Mouse (Mus musculus) heart, adult 2 months (tissue): ENCODE measurements at regions not wholly inside any gene's neighbourhood (a gene's known extent, or its start where the extent isn't known, plus 50 kb on each side); places are given as distances from the start of the nearest gene placed in this dataset.

Experiments used
- DNase-seq, 2 experiments: peaks; one replicate each; pipeline ENCODE4 v3.0.0; 2021
- H3K27ac ChIP-seq: fragments of 200-600 bp; 2 replicates; pipeline ENCODE4 v1.8.1; 2022
- H3K27me3 ChIP-seq: fragments of 200-500 bp; 2 replicates; pipeline ENCODE4 v1.6.1; 2012; ENCODE audit warnings: mild to moderate bottlenecking, low read length, inconsistent platforms, mixed read lengths; ENCODE audit not compliant: control insufficient read depth, insufficient read depth
- H3K36me3 ChIP-seq: fragments of 200-500 bp; 2 replicates; pipeline ENCODE4 v1.6.1; 2012; ENCODE audit warnings: low read length, inconsistent platforms; ENCODE audit not compliant: control insufficient read depth, insufficient read depth
- H3K4me1 ChIP-seq: fragments of 200-500 bp; 2 replicates; pipeline ENCODE4 v1.6.1; 2011; ENCODE audit warnings: low read length; ENCODE audit not compliant: control insufficient read depth, insufficient read depth
- H3K4me3 ChIP-seq: fragments of 200-600 bp; 2 replicates; pipeline ENCODE4 v1.8.1; 2022
- H3K79me2 ChIP-seq: fragments of 200-500 bp; replicated peaks from 2 replicates; pipeline ENCODE4 v1.6.1; 2012; ENCODE audit warnings: mild to moderate bottlenecking, inconsistent platforms, low read length, moderate library complexity, mixed read lengths; ENCODE audit not compliant: control insufficient read depth, insufficient read depth
- H3K9ac ChIP-seq: fragments of 200-500 bp; 2 replicates; pipeline ENCODE4 v1.6.1; 2012; ENCODE audit warnings: low read depth, mild to moderate bottlenecking, control low read depth, inconsistent platforms, low read length, mixed read lengths
- CTCF ChIP-seq: fragments of 200-600 bp; IDR thresholded peaks from 2 replicates; pipeline ENCODE4 v1.8.1; 2022; ENCODE audit warnings: antibody characterized with exemption, mild to moderate bottlenecking, moderate library complexity
- EP300 ChIP-seq: fragments of 200-500 bp; IDR thresholded peaks from 2 replicates; pipeline ENCODE4 v1.6.1; 2011; ENCODE audit warnings: low read depth, low read length, control low read depth; ENCODE audit not compliant: insufficient read depth
- POLR2A ChIP-seq: fragments of 200-500 bp; IDR thresholded peaks from 2 replicates; pipeline ENCODE4 v1.6.1; 2011; ENCODE audit warnings: mild to moderate bottlenecking, low read depth, low read length, control low read depth; ENCODE audit not compliant: insufficient read depth
- WGBS: fragments of 180-500 bp; shearing (Covaris S2); methylation state at CpG from one replicate; pipeline ENCODE4 v1.1.7; 2018; 5-methylcytosine and 5-hydroxymethylcytosine counted together
- intact Hi-C: fragments of 180-260 bp; cut with DNase I; formaldehyde crosslinking; loops from one replicate; pipeline ENCODE4 v1.15.1; 2025

DNA sequence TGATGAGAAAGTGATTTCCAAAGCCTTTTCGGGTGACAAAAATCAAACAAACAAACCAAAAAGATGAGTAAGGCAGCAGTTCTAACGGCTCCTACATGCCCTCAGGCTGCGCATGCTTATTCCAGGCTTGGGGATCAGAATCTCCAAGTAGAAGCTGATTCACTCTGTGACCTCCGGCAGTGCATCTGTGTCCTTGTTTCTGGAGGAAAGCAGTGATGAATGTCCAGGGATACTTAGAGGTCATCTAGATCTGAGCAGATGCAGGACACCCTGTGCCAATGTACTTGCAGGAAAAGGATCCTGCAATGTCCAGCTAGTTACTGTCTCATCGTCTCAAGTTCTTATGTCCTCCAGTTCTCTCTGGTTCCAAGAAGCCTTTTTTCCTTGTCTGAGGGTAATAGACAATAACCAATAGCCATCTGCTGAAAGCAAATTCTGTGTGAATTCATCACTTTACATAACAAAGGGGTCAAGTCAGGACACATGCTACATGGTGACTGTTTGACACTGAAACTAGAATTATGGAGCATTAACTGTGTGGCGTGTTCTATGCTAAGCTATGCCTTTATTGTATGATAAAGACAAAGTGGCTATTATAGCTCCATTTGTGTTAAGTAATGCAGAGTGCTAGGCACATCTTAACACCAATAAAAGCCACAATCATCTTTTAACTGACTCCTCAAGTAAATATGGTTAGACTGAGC lies 143.6 kb upstream of the Gm9747 start:
- Histone ChIP-seq H3K4me3 (no peak overlapping the region), H3K27ac (no peak overlapping the region), H3K9ac (no peak overlapping the region), H3K4me1 (peaks cover 1% of the 10 kb centered on the region; the same call in 1 of the 2 replicates), H3K79me2 (no peaks in the 10 kb centered on the region), H3K27me3 (no peaks in the 10 kb centered on the region), H3K36me3 (no peaks in the 10 kb centered on the region; the same call in 1 of the 2 replicates)
- intact Hi-C loops = no loop called here
- DNase-seq = no peak
- TF ChIP-seq CTCF = no peak
- TF ChIP-seq EP300 = no peak
- no peak for TF ChIP-seq POLR2A
- 75% methylated on average over 6 of the region's 6 CpGs for WGBS

- WGBS = 84% methylated on average over 2 of the region's 2 CpGs
- H3K27me3 ChIP-seq = no peaks in the 10 kb centered on the region
- no peaks in the 10 kb centered on the region for H3K79me2 ChIP-seq
- H3K9ac ChIP-seq = no peak overlapping the region
- no peak for TF ChIP-seq EP300
- H3K4me3 ChIP-seq = no peak overlapping the region
- intact Hi-C loops = loop anchor here (5.0 kb wide), 1 partner anchor 197 kb away; the partner anchor contains the start of gene Irs1
- DNase-seq = no peak
- H3K36me3 ChIP-seq = no peaks in the 10 kb centered on the region; the same call in 1 of the 2 replicates
- peaks cover 1% of the 10 kb centered on the region; the same call in 1 of the 2 replicates for H3K4me1 ChIP-seq
- no peak overlapping the region for H3K27ac ChIP-seq
These were observed 137.8 kb upstream of the Gm9747 start for GRCm38 (mm10) chr1:82095101-82095500.

GRCm38 (mm10) chr1:82106756-82107155 lies 126.2 kb upstream of the Gm9747 start:
- Histone ChIP-seq H3K27me3 (no peaks in the 10 kb centered on the region), H3K4me3 (no peak overlapping the region), H3K4me1 (no peaks in the 10 kb centered on the region), H3K79me2 (no peaks in the 10 kb centered on the region), H3K27ac (no peak overlapping the region), H3K9ac (no peak overlapping the region), H3K36me3 (no peaks in the 10 kb centered on the region; the same call in 1 of the 2 replicates)
- no peak for TF ChIP-seq POLR2A
- no peak for TF ChIP-seq CTCF
- TF ChIP-seq EP300 = no peak
- WGBS = 87% methylated on average over 5 of the region's 5 CpGs
- intact Hi-C loops = no loop called here
- no peak for DNase-seq

- intact Hi-C loops = no loop called here
- H3K27ac ChIP-seq = no peak overlapping the region
- no peak for DNase-seq
- WGBS = 91% methylated on average over 1 of the region's 1 CpGs
- H3K27me3 ChIP-seq = no peaks in the 10 kb centered on the region
- no peak for TF ChIP-seq EP300
- TF ChIP-seq POLR2A = no peak
- TF ChIP-seq CTCF = no peak
- H3K79me2 ChIP-seq = no peaks in the 10 kb centered on the region
- H3K4me1 ChIP-seq = no peaks in the 10 kb centered on the region
- H3K36me3 ChIP-seq = no peaks in the 10 kb centered on the region; the same call in 1 of the 2 replicates
- H3K9ac ChIP-seq = no peak overlapping the region
- H3K4me3 ChIP-seq = no peak overlapping the region
These were observed 122.8 kb upstream of the Gm9747 start for GRCm38 (mm10) chr1:82110071-82110635.

- TF ChIP-seq POLR2A (no peak), CTCF (no peak), EP300 (no peak)
- H3K9ac ChIP-seq = no peak overlapping the region
- no peaks in the 10 kb centered on the region for H3K4me1 ChIP-seq
- H3K27me3 ChIP-seq = no peaks in the 10 kb centered on the region
- DNase-seq = no peak
- H3K27ac ChIP-seq = no peak overlapping the region
- intact Hi-C loops = no loop called here
- H3K79me2 ChIP-seq = no peaks in the 10 kb centered on the region
- H3K36me3 ChIP-seq = no peaks in the 10 kb centered on the region; the same call in 1 of the 2 replicates
- 38% methylated on average over 5 of the region's 5 CpGs for WGBS
- H3K4me3 ChIP-seq = no peak overlapping the region
These were observed 120.5 kb upstream of the Gm9747 start for GRCm38 (mm10) chr1:82112401-82112800.

GRCm38 (mm10) chr1:82124503-82124902 lies 108.4 kb upstream of the Gm9747 start:
- H3K27me3 ChIP-seq = no peaks in the 10 kb centered on the region
- no peaks in the 10 kb centered on the region for H3K79me2 ChIP-seq
- H3K4me1 ChIP-seq = no peaks in the 10 kb centered on the region; the same call in 1 of the 2 replicates
- H3K36me3 ChIP-seq = no peaks in the 10 kb centered on the region
- H3K4me3 ChIP-seq = no peak overlapping the region
- WGBS = 29% methylated on average over 5 of the region's 5 CpGs
- no peak for DNase-seq
- no peak overlapping the region for H3K27ac ChIP-seq
- intact Hi-C loops = no loop called here
- TF ChIP-seq EP300 (no peak), CTCF (no peak), POLR2A (no peak)
- no peak overlapping the region for H3K9ac ChIP-seq
